In genomic region chr4:149290157-149290750, GRCm38 (mm10) we compare ENCODE assay signal across 15 mouse cellular contexts.
"Had no signal": no experiment of that assay in that cellular context is flagged by ENCODE, and none has a peak within 500 bp of the region (broad histone marks: within the 10 kb centered on the region; RNA-seq: fewer than 3 reads in every experiment).

No protein-coding gene starts in this region.

- ATAC-seq: liver, postnatal 0 days; midbrain, embryonic 13.5 days had no signal

- H3K4me3 ChIP-seq: layer of hippocampus, adult 2 months; limb, embryonic 12.5 days; liver, embryonic 13.5 days; lung, embryonic 15.5 days; midbrain, embryonic 13.5 days; myocyte; neural tube, embryonic 15.5 days had no signal

- H3K27me3 ChIP-seq: limb, embryonic 12.5 days; liver, embryonic 13.5 days; lung, embryonic 15.5 days; midbrain, embryonic 13.5 days; neural tube, embryonic 15.5 days had no signal

- H3K9ac ChIP-seq: limb, embryonic 12.5 days; liver, embryonic 13.5 days; liver, postnatal 0 days; lung, embryonic 15.5 days; midbrain, embryonic 13.5 days; neural tube, embryonic 15.5 days had no signal

- H3K9me3 ChIP-seq: limb, embryonic 12.5 days; liver, embryonic 13.5 days; lung, embryonic 15.5 days; midbrain, embryonic 13.5 days; neural tube, embryonic 15.5 days had no signal

- H3K4me2 ChIP-seq: limb, embryonic 12.5 days; liver, embryonic 13.5 days; lung, embryonic 15.5 days; midbrain, embryonic 13.5 days; neural tube, embryonic 15.5 days had no signal

- H3K36me3 ChIP-seq: liver, embryonic 13.5 days had no signal

- H3K27ac ChIP-seq: limb, embryonic 12.5 days; liver, embryonic 13.5 days; lung, embryonic 15.5 days; macrophage; midbrain, embryonic 13.5 days; neural tube, embryonic 15.5 days; stomach, postnatal 0 days had no signal

- DNase-seq: kidney, postnatal 36 days; liver; liver, embryonic 13.5 days; liver, postnatal 0 days; lung, postnatal 14 days; right cerebral cortex, adult 18-20 months; thymus, postnatal 4 days had no signal
